Mouse (Mus musculus): Measurements from ENCODE around the gene Klhl6.

DNA sequence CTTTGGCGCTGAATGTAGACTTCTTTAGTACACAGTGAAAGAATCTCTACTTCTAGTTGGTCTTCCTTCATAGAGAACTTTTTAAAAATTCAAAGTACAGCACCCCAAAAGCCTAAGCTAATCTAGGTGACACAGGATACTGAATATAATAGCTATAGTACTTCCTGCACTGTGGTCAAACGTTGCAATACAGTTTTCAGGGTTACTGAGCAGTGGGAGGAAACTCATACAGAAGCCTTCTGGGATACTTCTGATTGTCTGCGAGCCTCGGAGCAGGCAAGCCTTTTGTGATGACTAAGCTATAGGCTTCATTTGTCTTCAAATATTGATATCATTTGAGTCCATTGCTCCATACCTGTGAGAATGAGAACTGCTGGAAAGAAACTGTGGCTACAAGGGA lies 7.4 kb downstream of the Klhl6 start:
- TF ChIP-seq CTCF (IDR thresholded peaks at IDR 0.05) (no peak), EP300 (IDR thresholded peaks at IDR 0.05) (no peak)

All from lung, postnatal 0 days (tissue).